Comparison of ENCODE assay signal across 17 mouse cellular contexts in genomic region chr4:32092320-32093041, GRCm38 (mm10).
DNase-seq lines count a peak whose midpoint lies in the region; ATAC-seq and TF ChIP-seq lines count a peak whose summit lies in the region.
"Had no signal": no experiment of that assay in that cellular context is flagged by ENCODE, and none has a peak within 500 bp of the region (broad histone marks: within the 10 kb centered on the region; RNA-seq: fewer than 3 reads in every experiment).

No protein-coding gene starts in this region.

- no peaks in the 10 kb centered on the region for H3K36me3 ChIP-seq in heart, embryonic 14.5 days (ENCODE audit: control insufficient read depth, insufficient read depth, low read length)
- H3K36me3 ChIP-seq in stomach, embryonic 14.5 days (ENCODE audit: control insufficient read depth, insufficient read depth, low read length) = no peaks in the 10 kb centered on the region
- H3K36me3 ChIP-seq in stomach, postnatal 0 days (ENCODE audit: control insufficient read depth, insufficient read depth, low read length) = no peaks in the 10 kb centered on the region
- H3K36me3 ChIP-seq: forebrain, embryonic 12.5 days; heart, embryonic 10.5 days; hindbrain, embryonic 15.5 days had no signal

- TF ChIP-seq CTCF in stomach, postnatal 0 days (IDR thresholded peaks at IDR 0.05; ENCODE audit: low read depth) = no peak

- H3K4me1 ChIP-seq in heart, embryonic 14.5 days (ENCODE audit: control insufficient read depth in 2 of 2, insufficient read depth in 2 of 2, low read length in 2 of 2) = no peaks in the 10 kb centered on the region
- no peaks in the 10 kb centered on the region for H3K4me1 ChIP-seq in stomach, embryonic 14.5 days (ENCODE audit: control insufficient read depth, insufficient read depth, low read length)
- no peaks in the 10 kb centered on the region for H3K4me1 ChIP-seq in stomach, postnatal 0 days (replicated peaks; ENCODE audit: control insufficient read depth, insufficient read depth)
- H3K4me1 ChIP-seq: forebrain, embryonic 12.5 days; heart, embryonic 10.5 days; hindbrain, embryonic 15.5 days had no signal

- no peak overlapping the region for H3K4me2 ChIP-seq in heart, embryonic 14.5 days (ENCODE audit: low read length)
- no peak overlapping the region for H3K4me2 ChIP-seq in stomach, embryonic 14.5 days (replicated peaks; ENCODE audit: low read depth, low read length)
- no peak overlapping the region for H3K4me2 ChIP-seq in stomach, postnatal 0 days (replicated peaks; ENCODE audit: low read depth)
- H3K4me2 ChIP-seq: forebrain, embryonic 12.5 days; hindbrain, embryonic 15.5 days had no signal

- H3K4me3 ChIP-seq in heart, embryonic 14.5 days (ENCODE audit: control insufficient read depth in 1 of 2, insufficient read depth in 1 of 2, low read depth in 1 of 2, low read length in 2 of 2) = no peak overlapping the region
- H3K4me3 ChIP-seq in stomach, embryonic 14.5 days (ENCODE audit: low read depth, low read length) = no peak overlapping the region
- no peak overlapping the region for H3K4me3 ChIP-seq in stomach, postnatal 0 days (ENCODE audit: low read depth, low read length)
- H3K4me3 ChIP-seq: forebrain, embryonic 12.5 days; heart, embryonic 10.5 days; hindbrain, embryonic 15.5 days had no signal

- peak; percentile 7 for DNase-seq in adrenal gland, postnatal 14 days
- DNase-seq in adrenal gland, adult 8-10 months = no peak
- DNase-seq in heart, adult 18-20 months = no peak
- DNase-seq in stomach, postnatal 0 days (ENCODE audit: low spot score) = no peak
- no peak for DNase-seq in frontal cortex, postnatal 25 days (ENCODE audit: low spot score in 2 of 2)
- DNase-seq: cerebellum, adult 11 months; cerebellum, adult 8-10 months; cerebellum, postnatal 14 days; embryo, embryonic 11 days; gastrocnemius, postnatal 14 days had no signal

- no peaks in the 10 kb centered on the region for H3K27me3 ChIP-seq in heart, embryonic 14.5 days (ENCODE audit: control insufficient read depth, insufficient read depth, low read length)
- H3K27me3 ChIP-seq in stomach, embryonic 14.5 days (ENCODE audit: control insufficient read depth, insufficient read depth, low read length) = no peaks in the 10 kb centered on the region
- H3K27me3 ChIP-seq in stomach, postnatal 0 days (ENCODE audit: control insufficient read depth, insufficient read depth, low read length) = no peaks in the 10 kb centered on the region
- H3K27me3 ChIP-seq: forebrain, embryonic 12.5 days; hindbrain, embryonic 15.5 days had no signal

- no peak for TF ChIP-seq EP300 in stomach, postnatal 0 days (optimal IDR thresholded peaks at IDR 0.05)

- ATAC-seq in heart, embryonic 14.5 days (ENCODE audit: insufficient number of reproducible peaks, insufficient read depth, low FRiP score, low read depth) = peak; percentile 35; the same call in 1 of the 2 replicates
- ATAC-seq in stomach, embryonic 14.5 days (ENCODE audit: insufficient number of reproducible peaks, insufficient read depth, low FRiP score, low read depth) = peak; percentile 23; the same call in 1 of the 2 replicates
- no peak for ATAC-seq in stomach, postnatal 0 days (ENCODE audit: low FRiP score, low TSS enrichment)
- ATAC-seq: forebrain, embryonic 16.5 days; intestine, embryonic 16.5 days had no signal

- no peaks in the 10 kb centered on the region for H3K9me3 ChIP-seq in heart, embryonic 14.5 days (ENCODE audit: control insufficient read depth, low read length)
- no peaks in the 10 kb centered on the region for H3K9me3 ChIP-seq in stomach, embryonic 14.5 days (ENCODE audit: control insufficient read depth, low read depth, low read length)
- H3K9me3 ChIP-seq in stomach, postnatal 0 days (ENCODE audit: control insufficient read depth, low read length) = no peaks in the 10 kb centered on the region
- H3K9me3 ChIP-seq: forebrain, embryonic 12.5 days; heart, embryonic 10.5 days; hindbrain, embryonic 15.5 days had no signal

- 94% methylated on average over 17 of the region's 17 CpGs for WGBS in heart, embryonic 14.5 days
- WGBS in stomach, embryonic 14.5 days = 91% methylated on average over 17 of the region's 17 CpGs
- 94% methylated on average over 17 of the region's 17 CpGs for WGBS in stomach, postnatal 0 days

- H3K9ac ChIP-seq in heart, embryonic 14.5 days (ENCODE audit: low read length) = no peak overlapping the region
- no peak overlapping the region for H3K9ac ChIP-seq in stomach, embryonic 14.5 days (replicated peaks; ENCODE audit: low read depth, low read length)
- no peak overlapping the region for H3K9ac ChIP-seq in stomach, postnatal 0 days (ENCODE audit: low read length)
- H3K9ac ChIP-seq: forebrain, embryonic 12.5 days; hindbrain, embryonic 15.5 days had no signal

- H3K27ac ChIP-seq in heart, embryonic 14.5 days (replicated peaks in 1 of 2; ENCODE audit: control insufficient read depth in 1 of 2, insufficient read depth in 1 of 2, low read depth in 2 of 2, low read length in 2 of 2) = no peak overlapping the region
- no peak overlapping the region for H3K27ac ChIP-seq in stomach, embryonic 14.5 days (ENCODE audit: low read length)
- no peak overlapping the region for H3K27ac ChIP-seq in stomach, postnatal 0 days (replicated peaks)
- H3K27ac ChIP-seq: forebrain, embryonic 12.5 days; heart, embryonic 10.5 days; hindbrain, embryonic 15.5 days had no signal
